Mouse (Mus musculus): ENCODE measurements around the gene Chrm3. TPM values are rescaled to one million over a fixed set of nuclear protein-coding genes. Genes with fewer than 3 reads are reported as not detected.
A peak's percentile ranks its signal among the peaks of the same experiment; 100 is the strongest.

Gene Chrm3
- total and polyA plus RNA-seq, 2 experiments from 2014 or later = 2.8 to 14.8 TPM

DNA sequence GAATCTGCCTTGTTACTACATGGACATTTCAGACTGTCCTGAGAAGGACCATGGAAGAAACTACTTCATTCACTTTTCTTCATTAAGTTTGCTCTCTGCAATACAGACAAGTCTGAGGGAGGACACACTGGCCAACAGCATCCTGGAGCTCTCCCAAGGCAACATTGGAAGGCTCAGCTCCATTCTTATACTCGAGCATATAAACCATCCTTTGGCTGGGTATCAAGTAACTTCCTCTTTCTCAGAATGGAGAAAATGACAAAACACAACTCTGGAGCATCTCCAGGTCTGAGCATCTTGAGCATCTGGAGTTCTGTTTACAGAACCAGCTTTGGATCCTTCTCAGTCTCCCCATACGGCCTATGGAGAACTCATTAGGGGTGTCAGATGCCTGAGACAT lies 170.8 kb downstream of the Chrm3 start:
- Histone ChIP-seq H3K27ac (ENCODE audit: low read depth, low read length) (no peak overlapping the region), H3K4me2 (ENCODE audit: low read depth) (no peak overlapping the region), H3K9me3 (ENCODE audit: low read length) (no peaks in the 10 kb centered on the region), H3K36me3 (ENCODE audit: insufficient read depth) (no peaks in the 10 kb centered on the region), H3K4me3 (ENCODE audit: low read depth, low read length) (no peak overlapping the region), H3K4me1 (ENCODE audit: insufficient read depth) (no peaks in the 10 kb centered on the region), H3K27me3 (ENCODE audit: insufficient read depth, low read length) (no peaks in the 10 kb centered on the region), H3K9ac (no peak overlapping the region)
- 41% methylated on average over 2 of the region's 2 CpGs for WGBS
- ATAC-seq (no peak), DNase-seq (peak; percentile 21)
- TF ChIP-seq CTCF (IDR thresholded peaks at IDR 0.05; ENCODE audit: low read depth) = no peak

DNA sequence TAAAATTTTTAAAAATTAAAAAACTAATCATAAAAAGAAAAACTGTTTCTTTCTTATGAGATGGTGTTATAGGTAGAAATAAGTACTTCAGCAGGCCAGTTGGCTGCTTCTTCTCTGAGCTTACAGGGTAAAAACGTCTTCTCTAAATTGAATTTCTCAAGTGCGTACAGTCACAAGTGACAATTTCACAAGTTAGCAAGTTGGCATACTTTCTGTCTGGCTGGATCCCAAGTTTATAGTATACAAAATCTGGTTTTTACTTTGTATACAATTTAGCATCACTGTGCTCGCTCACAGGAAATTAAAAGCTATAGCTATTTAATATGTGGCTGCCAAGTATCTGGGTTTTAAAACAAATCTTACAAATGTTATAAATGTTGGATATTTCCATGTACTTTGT lies 172.7 kb downstream of the Chrm3 start:
- WGBS = 64% methylated on average over 3 of the region's 3 CpGs
- no peak overlapping the region for H3K9ac ChIP-seq
- no peak overlapping the region for H3K4me2 ChIP-seq (ENCODE audit: low read depth)
- no peak overlapping the region for H3K4me3 ChIP-seq (ENCODE audit: low read depth, low read length)
- no peaks in the 10 kb centered on the region for H3K4me1 ChIP-seq (ENCODE audit: insufficient read depth)
- no peak for TF ChIP-seq CTCF (IDR thresholded peaks at IDR 0.05; ENCODE audit: low read depth)
- H3K9me3 ChIP-seq (ENCODE audit: low read length) = no peaks in the 10 kb centered on the region
- peak; percentile 36; the same call in 1 of the 2 replicates for ATAC-seq
- peak; percentile 74 for DNase-seq
- H3K27ac ChIP-seq (ENCODE audit: low read depth, low read length) = no peak overlapping the region
- H3K36me3 ChIP-seq (ENCODE audit: insufficient read depth) = no peaks in the 10 kb centered on the region
- H3K27me3 ChIP-seq (ENCODE audit: insufficient read depth, low read length) = no peaks in the 10 kb centered on the region

DNA sequence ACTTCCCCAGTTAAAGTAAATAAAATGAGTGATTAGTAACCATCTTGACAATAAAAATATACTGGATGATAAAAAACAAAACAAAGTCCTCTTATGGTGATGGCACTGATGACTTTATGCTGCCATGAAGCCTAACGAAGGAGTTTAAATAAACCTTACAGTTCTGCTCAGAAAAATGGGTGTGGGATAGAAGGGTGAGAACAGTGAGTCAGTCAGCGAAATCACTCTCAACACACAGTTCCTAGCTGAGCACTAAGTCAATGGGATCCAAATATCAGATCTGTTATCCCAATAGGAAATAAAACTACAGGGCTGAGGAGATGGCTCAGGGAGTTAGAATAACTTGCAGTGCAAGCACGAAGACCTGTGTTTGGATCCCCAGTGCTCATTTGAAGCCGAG lies 176.8 kb downstream of the Chrm3 start:
- Histone ChIP-seq H3K27me3 (ENCODE audit: insufficient read depth, low read length) (no peaks in the 10 kb centered on the region), H3K4me3 (ENCODE audit: low read depth, low read length) (no peak overlapping the region), H3K4me1 (ENCODE audit: insufficient read depth) (no peaks in the 10 kb centered on the region), H3K27ac (ENCODE audit: low read depth, low read length) (no peak overlapping the region), H3K4me2 (ENCODE audit: low read depth) (no peak overlapping the region), H3K9ac (no peak overlapping the region), H3K9me3 (ENCODE audit: low read length) (no peaks in the 10 kb centered on the region), H3K36me3 (ENCODE audit: insufficient read depth) (no peaks in the 10 kb centered on the region)
- DNase-seq (no peak), ATAC-seq (no peak)
- WGBS = 90% methylated on average over 4 of the region's 4 CpGs
- no peak for TF ChIP-seq CTCF (IDR thresholded peaks at IDR 0.05; ENCODE audit: low read depth)

DNA sequence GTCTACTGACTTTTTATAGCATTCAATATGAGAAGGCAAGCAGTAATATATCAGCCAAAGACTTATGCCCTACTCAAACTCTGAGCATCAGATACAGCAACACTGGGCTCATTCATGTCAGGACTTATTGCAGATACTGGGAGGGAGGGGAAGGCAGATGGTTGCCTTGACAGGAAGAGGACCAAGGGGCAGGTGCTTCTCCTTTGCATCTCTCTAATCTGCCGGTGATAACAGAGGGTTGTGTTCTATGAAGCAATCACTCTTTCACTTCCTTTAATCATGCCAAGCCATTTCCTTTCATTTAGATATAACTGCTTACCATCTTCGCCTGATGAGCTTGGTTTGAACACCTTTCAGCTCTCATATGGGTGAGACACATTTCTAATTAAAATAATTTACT lies 177.9 kb downstream of the Chrm3 start:
- ATAC-seq (no peak), DNase-seq (no peak)
- 85% methylated on average over 2 of the region's 2 CpGs for WGBS
- Histone ChIP-seq H3K9me3 (ENCODE audit: low read length) (no peaks in the 10 kb centered on the region), H3K4me3 (ENCODE audit: low read depth, low read length) (no peak overlapping the region), H3K36me3 (ENCODE audit: insufficient read depth) (no peaks in the 10 kb centered on the region), H3K9ac (no peak overlapping the region), H3K27ac (ENCODE audit: low read depth, low read length) (no peak overlapping the region), H3K4me2 (ENCODE audit: low read depth) (no peak overlapping the region), H3K27me3 (ENCODE audit: insufficient read depth, low read length) (no peaks in the 10 kb centered on the region), H3K4me1 (ENCODE audit: insufficient read depth) (no peaks in the 10 kb centered on the region)
- TF ChIP-seq CTCF (IDR thresholded peaks at IDR 0.05; ENCODE audit: low read depth) = no peak

DNA sequence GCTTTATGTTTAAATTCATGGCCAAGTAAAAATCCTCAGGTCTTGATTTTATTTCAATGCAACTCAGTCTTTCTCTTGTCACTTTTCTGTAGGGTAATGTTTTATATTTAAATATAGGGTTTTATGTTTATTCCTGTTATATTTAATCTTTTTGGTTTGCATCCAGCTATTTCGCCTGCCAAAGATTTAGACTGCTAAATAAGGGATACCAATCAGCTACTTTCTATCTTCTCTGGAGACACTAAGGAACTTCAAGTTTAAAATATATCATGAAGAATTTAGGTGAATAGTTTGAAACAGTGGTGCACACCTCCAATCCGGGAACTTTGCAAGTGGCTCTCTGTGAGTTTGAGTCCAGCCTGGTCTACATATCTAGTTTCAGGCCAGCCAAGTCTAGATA lies 190.1 kb downstream of the Chrm3 start:
- no peak overlapping the region for H3K9ac ChIP-seq
- no peak overlapping the region for H3K4me2 ChIP-seq (ENCODE audit: low read depth)
- H3K4me1 ChIP-seq (ENCODE audit: insufficient read depth) = no peaks in the 10 kb centered on the region
- no peaks in the 10 kb centered on the region for H3K27me3 ChIP-seq (ENCODE audit: insufficient read depth, low read length)
- H3K27ac ChIP-seq (ENCODE audit: low read depth, low read length) = no peak overlapping the region
- no peak for ATAC-seq
- 83% methylated on average over 2 of the region's 2 CpGs for WGBS
- no peaks in the 10 kb centered on the region for H3K36me3 ChIP-seq (ENCODE audit: insufficient read depth)
- no peak for DNase-seq
- H3K4me3 ChIP-seq (ENCODE audit: low read depth, low read length) = no peak overlapping the region
- H3K9me3 ChIP-seq (ENCODE audit: low read length) = no peaks in the 10 kb centered on the region
- no peak for TF ChIP-seq CTCF (IDR thresholded peaks at IDR 0.05; ENCODE audit: low read depth)

DNA sequence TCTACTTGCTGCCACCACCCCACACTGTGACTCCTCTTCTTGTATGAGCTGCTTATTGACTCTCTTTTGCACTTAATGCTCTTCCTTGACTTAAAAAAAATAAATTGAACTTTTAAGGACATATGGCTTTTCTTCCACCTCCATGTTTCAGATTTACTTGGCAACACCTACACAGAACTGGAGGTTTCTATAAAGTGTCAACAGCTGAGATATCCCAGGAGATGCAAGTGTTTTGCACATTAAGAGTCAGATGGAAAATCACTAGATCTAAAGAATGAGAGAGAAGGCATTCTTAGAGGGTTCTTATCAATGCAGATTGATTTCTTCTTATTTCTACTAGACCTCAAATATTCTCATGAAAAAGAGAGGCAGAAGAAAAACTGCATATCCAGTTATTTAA lies 197.3 kb downstream of the Chrm3 start:
- Histone ChIP-seq H3K4me1 (ENCODE audit: insufficient read depth) (no peaks in the 10 kb centered on the region), H3K9me3 (ENCODE audit: low read length) (no peaks in the 10 kb centered on the region), H3K4me2 (ENCODE audit: low read depth) (no peak overlapping the region), H3K4me3 (ENCODE audit: low read depth, low read length) (no peak overlapping the region), H3K36me3 (ENCODE audit: insufficient read depth) (no peaks in the 10 kb centered on the region), H3K27me3 (ENCODE audit: insufficient read depth, low read length) (no peaks in the 10 kb centered on the region), H3K27ac (ENCODE audit: low read depth, low read length) (no peak overlapping the region), H3K9ac (no peak overlapping the region)
- ATAC-seq (no peak), DNase-seq (no peak)
- TF ChIP-seq CTCF (IDR thresholded peaks at IDR 0.05; ENCODE audit: low read depth) = no peak

DNA sequence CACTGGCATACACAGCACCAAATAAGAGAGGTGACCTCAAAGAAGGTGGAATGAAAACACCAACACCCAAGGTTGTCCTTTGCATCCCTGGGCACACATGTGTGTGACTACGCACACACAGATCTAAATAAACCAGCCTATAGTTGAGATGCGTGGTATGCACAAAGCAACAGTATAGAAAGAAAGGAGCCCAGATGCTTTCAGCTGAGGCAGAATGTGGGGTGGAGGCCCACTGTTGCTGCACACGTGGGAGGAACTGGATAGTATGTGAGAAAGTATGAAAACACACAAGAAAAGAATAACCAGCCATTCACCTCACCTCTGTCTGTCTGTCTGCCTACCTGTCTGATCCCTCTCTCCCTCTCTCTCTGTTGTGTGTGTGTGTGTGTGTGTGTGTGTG lies 203.2 kb downstream of the Chrm3 start:
- H3K9ac ChIP-seq = no peak overlapping the region
- no peak overlapping the region for H3K4me3 ChIP-seq (ENCODE audit: low read depth, low read length)
- H3K36me3 ChIP-seq (ENCODE audit: insufficient read depth) = no peaks in the 10 kb centered on the region
- H3K4me2 ChIP-seq (ENCODE audit: low read depth) = no peak overlapping the region
- no peaks in the 10 kb centered on the region for H3K9me3 ChIP-seq (ENCODE audit: low read length)
- no peaks in the 10 kb centered on the region for H3K27me3 ChIP-seq (ENCODE audit: insufficient read depth, low read length)
- no peaks in the 10 kb centered on the region for H3K4me1 ChIP-seq (ENCODE audit: insufficient read depth)
- DNase-seq (no peak), ATAC-seq (no peak)
- H3K27ac ChIP-seq (ENCODE audit: low read depth, low read length) = no peak overlapping the region
- 87% methylated on average over 3 of the region's 3 CpGs for WGBS
- no peak for TF ChIP-seq CTCF (IDR thresholded peaks at IDR 0.05; ENCODE audit: low read depth)

DNA sequence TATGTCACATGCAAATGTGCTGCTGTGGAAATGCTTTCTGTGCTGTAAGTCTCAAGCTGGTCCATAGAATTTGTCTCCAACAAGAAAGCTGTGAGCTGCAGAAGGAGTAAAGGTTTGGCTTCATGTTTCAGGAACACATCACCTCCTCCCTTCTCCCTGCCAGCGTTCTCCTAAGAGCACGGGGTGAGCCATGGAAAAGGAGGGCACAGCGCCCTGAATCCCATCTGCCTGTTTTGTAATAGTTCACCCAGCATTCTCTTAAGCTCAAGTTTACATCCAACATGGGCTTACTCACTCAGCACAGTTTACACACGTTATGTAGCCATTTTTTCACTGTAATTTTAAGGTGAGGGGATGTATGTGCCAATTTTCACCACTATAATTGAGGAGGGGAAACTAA lies 220.1 kb downstream of the Chrm3 start:
- 77% methylated on average over 4 of the region's 4 CpGs for WGBS
- Histone ChIP-seq H3K4me2 (ENCODE audit: low read depth) (no peak overlapping the region), H3K9me3 (ENCODE audit: low read length) (no peaks in the 10 kb centered on the region), H3K36me3 (ENCODE audit: insufficient read depth) (no peaks in the 10 kb centered on the region), H3K9ac (no peak overlapping the region), H3K4me3 (ENCODE audit: low read depth, low read length) (no peak overlapping the region), H3K27ac (ENCODE audit: low read depth, low read length) (no peak overlapping the region), H3K27me3 (ENCODE audit: insufficient read depth, low read length) (no peaks in the 10 kb centered on the region), H3K4me1 (ENCODE audit: insufficient read depth) (no peaks in the 10 kb centered on the region)
- DNase-seq (peak; percentile 18), ATAC-seq (peak; percentile 78)
- TF ChIP-seq CTCF (IDR thresholded peaks at IDR 0.05; ENCODE audit: low read depth) = no peak
